Mouse (Mus musculus) hindbrain, embryonic 14.5 days (tissue): ENCODE measurements at regions not wholly inside any gene's neighbourhood (a gene's known extent, or its start where the extent isn't known, plus 50 kb on each side); places are given as distances from the start of the nearest gene placed in this dataset.
"Not testable (repeated sequence)": the region's sequence is repeated elsewhere in the genome, so short reads cannot be mapped to it uniquely, and the experiment has no call there.

Experiments
- ATAC-seq: fragments of 200-750 bp; cut with Nextera tagmentation; 2 replicates; pipeline ENCODE4 v1.8.0; 2017; ENCODE audit warnings: moderate number of reproducible peaks, mild to moderate bottlenecking, moderate TSS enrichment, moderate library complexity; ENCODE audit not compliant: low FRiP score
- DNase-seq: peaks from one replicate; pipeline ENCODE4 v3.0.0-alpha.2; 2015; ENCODE audit warnings: low spot score
- H3K27ac ChIP-seq: fragments of 300-500 bp; sonication (generic); 2 replicates; pipeline ENCODE4 v1.5.1; 2014; ENCODE audit warnings: mild to moderate bottlenecking, moderate library complexity
- H3K27me3 ChIP-seq: fragments of 300-500 bp; sonication (generic); 2 replicates; pipeline ENCODE4 v1.6.1; 2014; ENCODE audit warnings: mild to moderate bottlenecking, low read length, mixed read lengths; ENCODE audit not compliant: control insufficient read depth, insufficient read depth
- H3K36me3 ChIP-seq: fragments of 300-500 bp; sonication (generic); replicated peaks from 2 replicates; pipeline ENCODE4 v1.6.1; 2014; ENCODE audit not compliant: control insufficient read depth, insufficient read depth
- H3K4me1 ChIP-seq: fragments of 300-500 bp; sonication (generic); replicated peaks from 2 replicates; pipeline ENCODE4 v1.6.1; 2014; ENCODE audit warnings: antibody characterized with exemption, low read length, mixed read lengths; ENCODE audit not compliant: control insufficient read depth, insufficient read depth
- H3K4me2 ChIP-seq: fragments of 300-500 bp; sonication (generic); replicated peaks from 2 replicates; pipeline ENCODE4 v1.6.1; 2014; ENCODE audit warnings: mild to moderate bottlenecking, moderate library complexity
- H3K4me3 ChIP-seq: fragments of 300-500 bp; sonication (generic); replicated peaks from 2 replicates; pipeline ENCODE4 v1.5.1; 2014; ENCODE audit warnings: mild to moderate bottlenecking, low read length
- H3K9ac ChIP-seq: fragments of 300-500 bp; sonication (generic); 2 replicates; pipeline ENCODE4 v1.6.1; 2014
- H3K9me3 ChIP-seq: fragments of 300-500 bp; sonication (generic); 2 replicates; pipeline ENCODE4 v1.6.1; 2016; ENCODE audit warnings: low read length; ENCODE audit not compliant: control insufficient read depth
- WGBS: fragments of 180-500 bp; shearing (Covaris S2); extraction: QIAGEN DNeasy Blood & Tissue Kit; methylation state at CpG from one replicate; pipeline ENCODE4 v1.1.7; 2014; 5-methylcytosine and 5-hydroxymethylcytosine counted together

DNA sequence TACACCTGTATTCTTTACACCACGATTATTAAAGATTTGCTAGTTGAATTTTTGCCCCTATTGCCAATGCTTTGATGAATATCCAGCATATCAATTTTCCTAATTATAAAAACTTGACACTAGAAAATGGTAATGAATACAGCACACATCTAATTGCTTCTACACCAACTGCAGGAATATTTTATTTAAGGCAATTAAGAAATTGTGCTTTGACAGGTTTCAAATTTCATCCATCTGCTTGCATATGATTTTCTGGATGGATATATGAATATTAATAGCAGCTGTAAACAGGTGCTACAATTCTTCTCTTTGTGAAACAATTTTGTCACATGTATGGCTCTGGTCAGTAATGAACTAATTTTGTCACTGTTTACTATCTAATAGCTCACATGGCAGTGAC is 487.0 kb downstream of the Isl1 start:
- Histone ChIP-seq H3K9ac (no peak overlapping the region), H3K27ac (no peak overlapping the region), H3K4me3 (no peak overlapping the region), H3K36me3 (no peaks in the 10 kb centered on the region), H3K9me3 (no peaks in the 10 kb centered on the region), H3K27me3 (no peaks in the 10 kb centered on the region), H3K4me2 (no peak overlapping the region), H3K4me1 (no peaks in the 10 kb centered on the region)
- DNase-seq (no peak), ATAC-seq (no peak)
- 63% methylated on average over 1 of the region's 1 CpGs for WGBS

GRCm38 (mm10) chr13:115814211-115814610 is 495.3 kb downstream of the Isl1 start:
- Histone ChIP-seq H3K27ac (no peak overlapping the region), H3K4me3 (no peak overlapping the region), H3K9me3 (no peaks in the 10 kb centered on the region), H3K9ac (no peak overlapping the region), H3K36me3 (no peaks in the 10 kb centered on the region), H3K4me1 (no peaks in the 10 kb centered on the region), H3K4me2 (no peak overlapping the region), H3K27me3 (no peaks in the 10 kb centered on the region)
- WGBS = 85% methylated on average over 2 of the region's 2 CpGs
- ATAC-seq = no peak
- DNase-seq = no peak

DNA sequence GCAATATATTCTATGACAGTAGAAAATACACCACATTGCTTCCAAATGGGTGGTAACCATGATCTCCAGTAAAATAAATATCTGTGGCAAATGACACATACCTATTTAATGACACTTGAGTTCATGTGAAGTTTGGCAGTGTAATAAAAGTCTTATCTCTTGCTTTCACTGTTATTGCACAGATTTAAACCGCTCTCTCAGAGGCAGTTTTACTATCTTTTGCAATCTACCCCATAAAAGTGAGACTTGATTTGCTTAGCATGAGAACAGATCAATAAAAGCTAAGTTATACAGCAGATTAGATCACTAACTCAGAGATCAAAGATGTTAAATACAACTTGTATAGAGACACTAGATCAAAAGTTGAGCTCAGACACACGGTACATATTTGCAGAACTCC is 510.2 kb downstream of the Isl1 start:
- ATAC-seq (no peak), DNase-seq (no peak)
- Histone ChIP-seq H3K27ac (no peak overlapping the region), H3K9ac (no peak overlapping the region), H3K4me3 (no peak overlapping the region), H3K27me3 (no peaks in the 10 kb centered on the region), H3K36me3 (no peaks in the 10 kb centered on the region), H3K4me2 (no peak overlapping the region), H3K4me1 (no peaks in the 10 kb centered on the region), H3K9me3 (no peaks in the 10 kb centered on the region)
- 75% methylated on average over 2 of the region's 2 CpGs for WGBS

GRCm38 (mm10) chr13:115751271-115751670 is 558.2 kb downstream of the Isl1 start:
- no peaks in the 10 kb centered on the region for H3K27me3 ChIP-seq
- H3K27ac ChIP-seq = no peak overlapping the region
- H3K36me3 ChIP-seq = no peaks in the 10 kb centered on the region
- H3K9ac ChIP-seq = no peak overlapping the region
- no peaks in the 10 kb centered on the region for H3K4me1 ChIP-seq
- WGBS = 74% methylated on average over 7 of the region's 7 CpGs
- ATAC-seq (no peak), DNase-seq (no peak)
- H3K4me2 ChIP-seq = no peak overlapping the region
- no peaks in the 10 kb centered on the region for H3K9me3 ChIP-seq
- no peak overlapping the region for H3K4me3 ChIP-seq

- not testable (repeated sequence) for H3K4me3 ChIP-seq, H3K27me3 ChIP-seq, H3K36me3 ChIP-seq, H3K27ac ChIP-seq, H3K4me2 ChIP-seq, H3K4me1 ChIP-seq, ATAC-seq, H3K9me3 ChIP-seq, DNase-seq, H3K9ac ChIP-seq
- WGBS = 91% methylated on average over 1 of the region's 1 CpGs
Measured at GRCm38 (mm10) chr13:115742080-115742479, 567.4 kb downstream of the Isl1 start.

GRCm38 (mm10) chr13:115727986-115728385 is 581.5 kb downstream of the Isl1 start:
- ATAC-seq = no peak

DNA sequence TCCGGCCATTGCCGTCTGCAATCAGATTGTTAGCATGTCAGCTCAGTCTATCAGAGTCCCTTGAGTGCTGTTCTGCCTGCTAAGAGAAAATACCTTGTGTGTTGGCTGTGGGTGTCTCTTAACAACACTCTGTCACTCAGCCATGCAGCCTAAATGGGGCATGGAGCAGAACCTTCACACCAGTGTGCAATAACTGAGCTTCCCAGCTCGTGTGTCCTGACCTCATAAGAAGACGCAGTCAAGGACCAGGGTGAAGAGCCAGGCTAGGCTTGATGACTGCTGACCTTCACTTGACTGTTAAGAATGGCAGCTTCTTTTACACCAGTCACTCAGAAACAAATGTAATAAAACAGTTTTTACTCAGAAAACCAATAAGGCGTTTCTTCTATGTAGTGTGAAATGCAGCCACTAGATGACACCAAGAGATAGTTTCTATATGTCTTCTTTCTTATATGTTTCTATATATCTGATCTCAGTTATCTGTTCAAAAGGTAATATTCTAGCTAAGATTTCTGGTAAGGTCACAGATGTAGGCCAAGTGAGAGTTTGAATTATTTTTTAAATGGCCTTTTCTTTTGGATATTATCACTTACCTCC is 584.0 kb downstream of the Isl1 start:
- Histone ChIP-seq H3K4me3 (no peak overlapping the region), H3K27ac (no peak overlapping the region), H3K27me3 (no peaks in the 10 kb centered on the region), H3K36me3 (no peaks in the 10 kb centered on the region), H3K9ac (no peak overlapping the region), H3K4me1 (no peaks in the 10 kb centered on the region), H3K4me2 (no peak overlapping the region), H3K9me3 (no peaks in the 10 kb centered on the region)
- DNase-seq = no peak
- WGBS = 47% methylated on average over 5 of the region's 5 CpGs
- ATAC-seq = no peak

More at GRCm38 (mm10) chr13:115727986-115728385, 581.5 kb downstream of the Isl1 start:
- no peak overlapping the region for H3K4me2 ChIP-seq
- no peaks in the 10 kb centered on the region for H3K4me1 ChIP-seq
- DNase-seq = no peak
- no peaks in the 10 kb centered on the region for H3K27me3 ChIP-seq
- H3K27ac ChIP-seq = no peak overlapping the region
- no peaks in the 10 kb centered on the region for H3K9me3 ChIP-seq
- no peak overlapping the region for H3K4me3 ChIP-seq
- H3K9ac ChIP-seq = no peak overlapping the region
- WGBS = 68% methylated on average over 5 of the region's 5 CpGs
- no peaks in the 10 kb centered on the region for H3K36me3 ChIP-seq

DNA sequence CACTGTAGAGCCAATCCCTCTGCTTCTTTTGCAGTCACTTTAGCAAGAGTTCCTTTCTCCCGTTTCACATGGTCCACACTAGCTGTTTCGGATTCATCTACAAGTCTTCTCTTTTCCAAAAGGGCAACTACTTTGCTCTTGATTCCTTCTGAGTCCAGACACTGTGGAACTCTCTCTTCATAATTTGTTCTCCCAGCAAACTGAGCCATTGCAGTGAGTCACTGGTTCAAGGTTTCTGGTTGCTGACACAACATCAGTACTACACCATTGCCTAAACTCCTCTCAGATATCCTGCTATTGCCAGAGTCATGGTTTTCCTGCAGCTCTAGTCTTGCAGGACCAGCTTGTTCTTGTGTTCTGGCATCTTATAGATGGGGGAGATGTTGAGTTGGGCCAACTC is 590.2 kb downstream of the Isl1 start:
- no peak for DNase-seq
- no peak for ATAC-seq
- Histone ChIP-seq H3K4me2 (no peak overlapping the region), H3K27me3 (no peaks in the 10 kb centered on the region), H3K27ac (no peak overlapping the region), H3K36me3 (no peaks in the 10 kb centered on the region), H3K4me1 (no peaks in the 10 kb centered on the region), H3K9ac (no peak overlapping the region), H3K9me3 (no peaks in the 10 kb centered on the region), H3K4me3 (no peak overlapping the region)
- 91% methylated on average over 2 of the region's 2 CpGs for WGBS

DNA sequence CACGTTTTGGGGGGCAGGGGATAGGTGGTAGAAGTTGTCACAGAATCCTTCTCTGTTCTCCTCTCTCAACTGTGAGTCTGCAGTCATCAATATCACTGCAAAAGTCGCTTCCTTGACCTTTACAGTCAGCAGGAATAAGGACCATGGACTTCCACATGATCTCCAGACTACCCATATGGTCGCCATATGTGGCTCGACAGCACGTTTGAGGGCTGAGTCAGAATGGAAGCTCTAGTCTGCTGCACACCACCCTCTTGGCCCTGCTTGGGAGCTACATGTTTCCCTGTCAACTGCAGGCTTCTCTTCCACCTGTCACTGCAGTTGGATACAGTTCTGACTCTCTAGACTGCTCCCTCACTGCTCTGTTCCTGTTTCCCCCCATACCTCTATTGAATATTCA is 590.6 kb downstream of the Isl1 start:
- Histone ChIP-seq H3K4me3 (no peak overlapping the region), H3K36me3 (no peaks in the 10 kb centered on the region), H3K9me3 (no peaks in the 10 kb centered on the region), H3K27ac (no peak overlapping the region), H3K4me1 (no peaks in the 10 kb centered on the region), H3K4me2 (no peak overlapping the region), H3K9ac (no peak overlapping the region), H3K27me3 (no peaks in the 10 kb centered on the region)
- 74% methylated on average over 5 of the region's 5 CpGs for WGBS
- DNase-seq (no peak), ATAC-seq (no peak)

GRCm38 (mm10) chr13:115696197-115696596 is 594.4 kb upstream of the Itga1 start:
- Histone ChIP-seq H3K27ac (no peak overlapping the region), H3K4me3 (no peak overlapping the region), H3K9ac (no peak overlapping the region), H3K4me2 (no peak overlapping the region), H3K27me3 (peaks cover 49% of the 10 kb centered on the region), H3K36me3 (no peaks in the 10 kb centered on the region), H3K9me3 (no peaks in the 10 kb centered on the region), H3K4me1 (no peaks in the 10 kb centered on the region)
- DNase-seq = no peak
- whole genome bisulfite sequencing = 31% methylated on average over 2 of the region's 2 CpGs
- no peak for ATAC-seq
